Mouse (Mus musculus) neural tube, embryonic 11.5 days (tissue): ENCODE data around the gene Stk38. TPM values are rescaled to one million over a fixed set of nuclear protein-coding genes. Genes with fewer than 3 reads are reported as not detected.

ENCODE experiments used
- ATAC-seq: fragments of 200-750 bp; cut with Nextera tagmentation; 2 replicates; pipeline ENCODE4 v1.8.0; 2017; ENCODE audit warnings: moderate number of reproducible peaks, mild to moderate bottlenecking, moderate TSS enrichment, moderate library complexity; ENCODE audit not compliant: insufficient read depth, low FRiP score, low TSS enrichment
- DNase-seq: peaks from one replicate; pipeline ENCODE4 v3.0.0-alpha.2; 2015; ENCODE audit warnings: low spot score
- H3K27ac ChIP-seq: fragments of 300-500 bp; sonication (generic); 2 replicates; pipeline ENCODE4 v1.5.1; 2014; ENCODE audit warnings: low read depth, mild to moderate bottlenecking, low read length
- H3K27me3 ChIP-seq: fragments of 300-500 bp; sonication (generic); 2 replicates; pipeline ENCODE4 v1.6.1; 2014; ENCODE audit warnings: mild to moderate bottlenecking, low read length, mixed read lengths; ENCODE audit not compliant: control insufficient read depth, insufficient read depth
- H3K36me3 ChIP-seq: fragments of 300-500 bp; sonication (generic); 2 replicates; pipeline ENCODE4 v1.6.1; 2014; ENCODE audit warnings: mild to moderate bottlenecking, low read length, moderate library complexity, mixed read lengths; ENCODE audit not compliant: control insufficient read depth, insufficient read depth
- H3K4me1 ChIP-seq: fragments of 300-500 bp; sonication (generic); 2 replicates; pipeline ENCODE4 v1.6.1; 2014; ENCODE audit warnings: low read length, mixed read lengths; ENCODE audit not compliant: control insufficient read depth, insufficient read depth
- H3K4me2 ChIP-seq: fragments of 300-500 bp; sonication (generic); 2 replicates; pipeline ENCODE4 v1.6.1; 2014; ENCODE audit warnings: low read depth, mild to moderate bottlenecking, moderate library complexity
- H3K4me3 ChIP-seq: fragments of 300-500 bp; sonication (generic); 2 replicates; pipeline ENCODE4 v1.5.1; 2014; ENCODE audit warnings: low read depth, low read length
- H3K9ac ChIP-seq: fragments of 300-500 bp; sonication (generic); 2 replicates; pipeline ENCODE4 v1.6.1; 2014; ENCODE audit warnings: mild to moderate bottlenecking, low read length
- H3K9me3 ChIP-seq: fragments of 300-500 bp; sonication (generic); 2 replicates; pipeline ENCODE4 v1.6.1; 2016; ENCODE audit warnings: low read length; ENCODE audit not compliant: control insufficient read depth
- WGBS: fragments of 180-500 bp; shearing (Covaris S2); extraction: QIAGEN DNeasy Blood & Tissue Kit; methylation state at CpG from one replicate; pipeline ENCODE4 v1.1.7; 2014; 5-methylcytosine and 5-hydroxymethylcytosine counted together
- polyA plus RNA-seq: library from polyadenylated mRNA; unstranded; fragments of >200 nt; fragmentation: Nextera tagmentation; extraction: Ambion mirVana; gene quantifications from 2 replicates; pipeline ENCODE4 v1.2.1, GENCODE M21; 2014

Gene Stk38
- polyA plus RNA-seq: 141 and 145 TPM in 2 replicates

GRCm38 (mm10) chr17:29007641-29008325 is at the start of gene Stk38:
TSS of gene Stk38 (minus strand) at chr17:29007995.
- H3K4me1 ChIP-seq: peaks cover 3% of the 10 kb centered on the region; the same call in 1 of the 2 replicates
- ATAC-seq (peak; percentile 89), DNase-seq (peak; percentile 94)
- no peaks in the 10 kb centered on the region for H3K36me3 ChIP-seq
- no peaks in the 10 kb centered on the region for H3K27me3 ChIP-seq
- H3K27ac ChIP-seq: peak within 1 kb of the TSS; percentile 91
- H3K9me3 ChIP-seq: no peaks in the 10 kb centered on the region
- H3K4me2 ChIP-seq: peak within 1 kb of the TSS; percentile 87
- WGBS: under 1% methylated on average over 65 of the region's 65 CpGs
- peak within 1 kb of the TSS; percentile 97 for H3K9ac ChIP-seq
- H3K4me3 ChIP-seq: peak within 1 kb of the TSS; percentile 88

DNA sequence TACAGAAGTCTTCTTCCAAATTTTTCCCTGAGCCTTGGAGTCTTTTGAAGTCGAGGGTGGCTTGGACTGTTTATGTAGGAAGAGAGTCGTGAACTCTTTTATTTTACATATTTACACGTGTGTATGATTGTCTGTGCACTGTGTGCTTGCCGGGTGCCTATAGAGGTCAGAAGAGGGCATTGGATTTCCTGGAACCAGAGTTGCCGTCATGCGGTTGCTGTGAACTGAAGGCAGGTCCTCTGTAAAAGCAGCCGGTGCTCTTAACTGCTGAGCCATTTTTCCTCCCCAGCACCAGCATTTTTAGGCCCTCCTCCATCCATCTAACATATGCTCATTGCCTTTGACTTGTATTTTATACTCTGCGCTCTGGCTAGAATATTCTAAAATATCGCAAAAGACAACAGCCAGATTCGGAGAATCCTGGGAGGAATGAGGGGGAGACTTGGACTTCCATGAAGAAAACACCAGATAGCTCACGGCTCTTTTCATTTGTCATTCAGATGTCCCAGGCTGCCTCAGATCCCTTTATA is 49.6 kb upstream of the Stk38 start:
- Histone ChIP-seq H3K4me1 (peaks cover 9% of the 10 kb centered on the region; the same call in 1 of the 2 replicates), H3K36me3 (no peaks in the 10 kb centered on the region), H3K4me3 (no peak overlapping the region), H3K4me2 (no peak overlapping the region), H3K27ac (no peak overlapping the region), H3K27me3 (no peaks in the 10 kb centered on the region), H3K9ac (no peak overlapping the region), H3K9me3 (no peaks in the 10 kb centered on the region)
- DNase-seq (no peak), ATAC-seq (no peak)
- 78% methylated on average over 11 of the region's 11 CpGs for WGBS

DNA sequence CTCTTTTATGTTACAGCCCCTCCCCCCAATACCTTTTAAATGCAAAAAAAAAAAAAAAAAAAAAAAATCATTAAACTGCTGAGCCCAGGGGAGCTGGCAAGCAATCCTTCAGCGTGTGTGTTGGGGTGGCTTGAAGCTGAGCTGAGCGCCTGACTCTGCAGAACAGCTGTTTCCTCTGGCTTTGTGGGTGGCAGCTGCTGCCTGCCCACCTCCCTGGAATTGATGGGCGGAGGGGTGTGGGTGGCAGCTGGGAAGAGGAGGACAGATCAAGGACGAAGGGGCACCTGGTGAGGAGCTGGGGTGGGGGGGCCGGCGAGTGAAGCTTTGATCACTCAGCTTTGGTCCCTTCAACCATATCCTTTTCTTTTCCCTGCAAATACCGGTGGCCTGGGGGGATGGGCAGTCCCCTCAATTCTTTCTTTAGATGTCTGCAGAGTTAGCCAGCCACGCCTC is 48.9 kb upstream of the Stk38 start:
- 0 out of 2 replicates have a peak overlapping the region, but pooled peaks have one; percentile 11 for H3K27ac ChIP-seq
- H3K4me2 ChIP-seq: no peak overlapping the region
- H3K4me1 ChIP-seq: peaks cover 9% of the 10 kb centered on the region; the same call in 1 of the 2 replicates
- WGBS: 2% methylated on average over 8 of the region's 8 CpGs
- H3K27me3 ChIP-seq: no peaks in the 10 kb centered on the region
- no peak overlapping the region for H3K4me3 ChIP-seq
- no peaks in the 10 kb centered on the region for H3K9me3 ChIP-seq
- no peaks in the 10 kb centered on the region for H3K36me3 ChIP-seq
- DNase-seq: peak; percentile 56
- ATAC-seq: peak; percentile 48; the same call in 1 of the 2 replicates
- 0 out of 2 replicates have a peak overlapping the region, but pooled peaks have one; percentile 16 for H3K9ac ChIP-seq

DNA sequence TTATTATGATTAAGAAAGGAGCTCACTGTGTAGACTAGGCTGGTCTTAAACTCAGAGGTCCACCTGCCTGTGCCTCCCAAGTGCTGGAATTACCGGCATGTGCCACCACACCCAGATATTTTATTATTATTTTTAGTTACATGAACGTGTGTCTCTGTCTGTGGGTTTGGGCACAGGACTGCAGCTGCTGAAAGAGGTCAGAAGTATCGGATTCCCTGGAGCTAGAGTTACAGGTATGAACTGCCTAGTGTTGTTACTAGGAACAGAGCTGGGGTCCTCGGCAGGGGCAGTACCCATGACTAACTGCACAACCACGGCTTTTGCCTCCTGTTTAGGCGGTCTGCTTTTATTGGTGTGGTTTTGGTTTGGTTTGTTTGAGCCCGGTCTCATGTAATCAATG is 48.4 kb upstream of the Stk38 start:
- Histone ChIP-seq H3K9me3 (no peaks in the 10 kb centered on the region), H3K4me3 (no peak overlapping the region), H3K4me2 (no peak overlapping the region), H3K36me3 (no peaks in the 10 kb centered on the region), H3K27me3 (no peaks in the 10 kb centered on the region), H3K27ac (no peak overlapping the region), H3K4me1 (peaks cover 9% of the 10 kb centered on the region; the same call in 1 of the 2 replicates), H3K9ac (no peak overlapping the region)
- no peak for ATAC-seq
- DNase-seq: no peak
- 17% methylated on average over 7 of the region's 7 CpGs for WGBS

GRCm38 (mm10) chr17:29055586-29055985 is 47.8 kb upstream of the Stk38 start:
- WGBS: 47% methylated on average over 5 of the region's 5 CpGs
- no peaks in the 10 kb centered on the region for H3K27me3 ChIP-seq
- H3K9ac ChIP-seq: no peak overlapping the region
- H3K36me3 ChIP-seq: no peaks in the 10 kb centered on the region
- no peak overlapping the region for H3K27ac ChIP-seq
- no peak overlapping the region for H3K4me2 ChIP-seq
- H3K4me1 ChIP-seq: peaks cover 9% of the 10 kb centered on the region; the same call in 1 of the 2 replicates
- ATAC-seq (no peak), DNase-seq (no peak)
- H3K9me3 ChIP-seq: no peaks in the 10 kb centered on the region
- no peak overlapping the region for H3K4me3 ChIP-seq

DNA sequence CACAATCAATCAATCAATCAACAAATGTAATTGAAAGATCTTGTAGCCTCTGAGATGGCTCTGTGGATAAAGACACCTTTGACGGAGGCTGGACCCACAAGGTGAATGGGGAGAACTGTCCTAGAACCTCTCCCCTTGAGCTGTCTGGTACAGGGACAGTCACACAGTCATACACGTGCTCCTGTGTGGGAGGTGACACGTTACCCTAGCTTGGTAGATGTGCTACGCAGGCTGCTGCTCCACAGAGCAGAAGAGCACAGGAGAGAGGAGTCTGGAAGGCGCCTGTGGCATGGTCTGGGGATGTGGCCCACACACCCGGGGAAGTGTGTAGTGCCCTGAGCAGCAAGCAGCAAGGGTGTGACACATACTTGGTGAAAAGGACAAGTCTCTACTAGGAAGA is 46.6 kb upstream of the Stk38 start:
- no peak overlapping the region for H3K9ac ChIP-seq
- DNase-seq: no peak

GRCm38 (mm10) chr17:29053841-29054240 is 46.0 kb upstream of the Stk38 start:
- no peaks in the 10 kb centered on the region for H3K27me3 ChIP-seq
- no peaks in the 10 kb centered on the region for H3K9me3 ChIP-seq
- H3K4me2 ChIP-seq: no peak overlapping the region
- no peaks in the 10 kb centered on the region for H3K36me3 ChIP-seq
- WGBS: 79% methylated on average over 7 of the region's 7 CpGs
- no peak overlapping the region for H3K9ac ChIP-seq
- H3K4me1 ChIP-seq: peaks cover 9% of the 10 kb centered on the region; the same call in 1 of the 2 replicates
- ATAC-seq (no peak), DNase-seq (no peak)
- no peak overlapping the region for H3K4me3 ChIP-seq
- H3K27ac ChIP-seq: no peak overlapping the region

More for the DNA sequence above, 46.6 kb upstream of the Stk38 start:
- Histone ChIP-seq H3K9me3 (no peaks in the 10 kb centered on the region), H3K27ac (no peak overlapping the region), H3K4me1 (peaks cover 9% of the 10 kb centered on the region; the same call in 1 of the 2 replicates), H3K36me3 (no peaks in the 10 kb centered on the region), H3K4me2 (no peak overlapping the region), H3K4me3 (no peak overlapping the region), H3K27me3 (no peaks in the 10 kb centered on the region)
- 91% methylated on average over 6 of the region's 6 CpGs for WGBS
- ATAC-seq: no peak

GRCm38 (mm10) chr17:29053067-29053466 is 45.3 kb upstream of the Stk38 start:
- Histone ChIP-seq H3K27ac (no peak overlapping the region), H3K36me3 (no peaks in the 10 kb centered on the region), H3K4me2 (no peak overlapping the region), H3K4me3 (no peak overlapping the region), H3K4me1 (peaks cover 9% of the 10 kb centered on the region; the same call in 1 of the 2 replicates), H3K9ac (no peak overlapping the region), H3K27me3 (no peaks in the 10 kb centered on the region), H3K9me3 (no peaks in the 10 kb centered on the region)
- 82% methylated on average over 6 of the region's 6 CpGs for WGBS
- ATAC-seq (no peak), DNase-seq (no peak)
